Mouse (Mus musculus): ENCODE data around the gene Fam126a.

Gene Fam126a

DNA sequence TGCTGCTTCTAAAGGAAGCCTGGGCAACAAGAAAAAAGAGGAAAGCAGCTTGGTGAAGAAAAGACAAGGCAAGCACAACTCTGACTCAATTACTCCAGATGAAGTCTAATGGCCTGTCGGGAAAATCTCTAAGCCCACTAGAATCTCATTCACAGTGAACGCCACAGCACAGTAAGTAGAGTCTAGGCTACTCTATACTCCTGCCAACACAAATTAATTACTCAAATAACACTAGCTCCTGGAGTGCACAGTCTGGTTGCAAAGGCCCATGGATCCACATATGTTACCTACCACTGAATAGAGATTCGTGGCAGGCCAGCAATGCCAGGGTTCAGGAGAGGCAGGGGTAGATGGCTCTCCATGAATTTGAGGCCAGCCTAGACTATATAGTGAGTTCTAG is 40.5 kb downstream of the Fam126a start:
- DNase-seq = no peak

DNA sequence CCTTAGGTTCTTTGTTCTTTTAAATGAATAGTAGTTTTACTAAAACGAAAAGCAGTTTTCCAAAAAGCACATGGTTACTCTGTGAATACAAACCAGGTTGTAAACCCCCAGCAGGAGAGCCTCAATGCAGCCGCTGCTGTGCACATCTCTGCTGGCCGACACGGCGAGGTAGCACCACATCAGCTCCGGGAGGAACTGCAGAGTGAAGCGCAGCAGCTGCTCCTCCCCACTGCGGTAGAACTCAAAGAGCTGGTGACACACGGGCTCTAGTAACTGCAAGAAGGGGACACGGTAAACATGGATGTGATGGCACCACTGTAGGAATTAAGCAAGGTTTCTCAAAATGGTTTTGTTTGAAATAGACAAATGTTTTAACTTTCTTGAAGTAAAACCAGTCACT is 42.7 kb downstream of the Fam126a start:
- no peak for DNase-seq

DNA sequence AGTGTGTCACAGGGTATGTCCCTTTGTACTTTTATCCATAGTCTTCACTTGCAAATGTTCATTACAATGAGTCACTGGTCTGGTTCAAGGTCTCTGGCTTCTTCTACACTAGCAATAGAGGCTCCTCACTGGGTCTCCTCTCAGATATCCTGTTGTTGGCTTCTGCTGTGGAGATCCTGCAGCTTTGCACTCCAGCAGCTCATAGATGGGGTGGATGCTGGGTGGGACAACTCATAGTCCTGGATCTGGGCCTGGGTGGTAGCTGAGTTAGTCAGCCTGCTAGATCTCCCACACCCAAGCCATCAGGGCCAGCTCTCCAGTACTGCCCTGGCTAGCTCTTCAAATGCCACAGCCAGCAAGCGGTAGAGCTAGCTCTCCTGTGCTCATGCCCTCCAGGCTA is 48.4 kb downstream of the Fam126a start:
- DNase-seq = no peak

DNA sequence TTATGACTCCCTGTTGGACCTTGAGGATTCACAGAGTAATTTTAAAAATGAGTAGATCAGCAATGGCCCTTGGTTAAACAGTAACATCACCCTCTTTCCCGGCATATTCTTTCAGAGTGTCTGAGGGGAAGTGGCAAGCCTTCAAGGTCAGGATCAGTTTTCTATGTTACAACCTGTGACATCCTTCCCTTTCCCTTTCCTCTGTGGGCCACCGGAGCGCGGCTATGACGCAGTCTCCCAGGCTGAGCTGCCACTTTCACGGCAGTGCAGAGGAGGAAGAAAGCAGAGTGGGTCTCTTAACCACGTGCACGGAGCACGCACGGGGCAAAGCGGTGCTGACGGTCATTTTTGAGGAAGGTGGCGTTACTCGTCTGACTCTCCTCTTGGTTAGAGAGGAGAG is 52.0 kb downstream of the Fam126a start:
- DNase-seq = peak; percentile 44 to 47

DNA sequence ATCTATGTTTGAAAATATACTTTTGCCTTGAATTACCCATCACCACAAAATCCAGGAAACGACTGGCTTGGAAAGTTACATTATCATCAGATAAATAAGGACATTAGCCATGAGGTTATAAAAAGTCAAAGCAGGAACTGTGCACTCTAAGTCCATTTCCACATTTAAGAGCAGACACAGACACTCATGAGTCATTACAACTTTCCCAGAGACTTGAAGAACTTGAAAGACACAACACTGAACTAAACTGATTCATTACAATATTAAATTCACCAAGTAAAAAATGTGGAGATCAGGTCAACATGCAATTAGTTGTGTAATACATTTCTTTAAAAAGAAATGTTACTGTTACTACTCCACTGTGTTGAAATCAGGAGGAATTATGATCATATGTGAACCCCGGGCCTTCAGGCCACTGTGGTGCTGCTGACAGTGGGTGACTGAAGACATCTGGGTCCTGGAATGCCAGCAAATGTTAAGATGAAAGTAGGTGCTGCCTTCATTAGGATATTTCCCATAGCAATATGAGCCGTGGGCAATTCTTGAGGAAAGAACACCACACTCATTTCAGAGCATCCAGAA is 55.4 kb downstream of the Fam126a start:
- DNase-seq = peak; percentile 11 to 26

DNA sequence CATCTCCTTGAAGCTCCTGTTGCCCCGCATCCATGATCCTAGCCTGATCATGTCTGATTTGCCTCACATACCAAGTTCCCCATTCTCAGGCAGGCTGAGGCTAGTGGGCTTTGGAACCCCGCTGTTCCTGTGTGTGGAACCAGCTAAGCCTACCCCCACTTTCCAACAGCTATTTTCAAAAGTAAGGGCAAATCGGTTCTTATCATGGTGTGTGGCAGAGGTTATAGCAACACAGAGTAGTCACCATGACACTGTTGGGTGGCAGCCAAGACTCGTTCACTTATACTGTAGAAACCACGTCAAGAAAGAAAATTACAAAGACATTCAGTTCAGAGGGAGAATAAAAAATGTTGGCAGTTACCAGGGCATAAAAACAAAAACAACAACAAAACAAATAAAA is 62.8 kb downstream of the Fam126a start:
- peak in 1 of 2 experiments; percentile 23 for DNase-seq

DNA sequence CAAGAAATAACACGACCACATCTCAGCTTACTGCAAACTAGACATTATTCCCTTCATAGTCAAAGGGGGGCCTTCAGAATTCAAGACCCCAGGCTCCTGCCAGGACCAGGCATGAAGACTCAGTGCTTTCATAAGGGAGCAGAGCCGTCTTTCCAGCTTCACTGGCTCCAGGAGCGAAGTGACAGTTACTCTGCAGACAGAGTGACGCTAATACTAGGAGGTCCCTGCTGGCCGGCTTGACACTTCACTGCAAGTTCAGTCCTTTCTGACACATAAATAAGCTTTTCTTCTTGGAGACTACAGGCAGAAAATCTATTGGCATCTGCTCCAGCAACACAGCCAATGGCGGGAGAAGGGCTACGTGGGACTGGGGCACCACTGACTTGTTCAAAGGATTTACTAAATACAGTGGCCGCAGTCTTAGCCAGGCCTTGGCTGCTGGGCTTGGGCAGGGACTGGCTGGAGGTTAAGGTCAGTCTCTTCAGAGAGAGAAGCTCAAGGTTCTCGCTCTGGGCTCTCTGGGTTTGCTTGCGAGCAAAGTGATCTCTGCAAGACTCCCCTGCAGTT is 65.8 kb downstream of the Fam126a start:
- DNase-seq = no peak

DNA sequence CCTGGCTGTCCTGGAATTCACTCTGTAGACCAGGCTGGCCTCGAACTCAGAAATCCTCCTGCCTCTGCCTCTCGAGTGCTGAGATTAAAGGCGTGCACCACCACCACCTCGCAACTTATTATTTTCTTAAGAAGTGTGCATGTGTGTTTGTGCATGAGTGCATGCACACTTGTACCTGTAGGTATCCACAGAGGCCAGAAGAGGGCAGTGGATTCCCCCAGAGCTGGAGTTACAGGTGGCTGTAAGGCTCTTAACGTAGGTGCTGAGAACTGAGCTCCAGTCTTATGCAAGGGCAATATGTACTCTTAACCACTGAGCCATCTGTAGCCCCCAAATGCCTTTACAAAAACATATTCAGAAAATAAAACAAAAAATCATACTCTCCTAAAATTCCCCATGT is 77.4 kb downstream of the Fam126a start:
- DNase-seq = no peak

DNA sequence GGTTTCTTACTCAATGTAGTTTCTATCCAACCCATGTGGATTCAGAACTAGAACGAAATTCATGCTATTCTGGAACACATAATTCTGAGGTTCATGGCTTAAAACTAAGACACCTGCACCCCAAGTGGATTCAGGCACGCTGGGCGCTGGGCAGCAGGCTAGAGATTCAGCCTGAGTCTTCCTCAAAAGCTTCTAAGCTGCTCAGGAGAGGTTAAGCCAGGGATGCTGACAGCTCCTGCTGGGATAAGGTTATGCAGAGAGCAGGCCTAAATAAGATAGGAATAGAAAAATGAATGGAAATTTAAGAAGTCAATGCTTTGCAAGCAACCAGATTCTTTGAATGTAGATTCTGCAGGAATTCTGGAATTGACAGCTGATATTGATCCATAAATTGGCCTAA is 82.4 kb downstream of the Fam126a start:
- DNase-seq = no peak

DNA sequence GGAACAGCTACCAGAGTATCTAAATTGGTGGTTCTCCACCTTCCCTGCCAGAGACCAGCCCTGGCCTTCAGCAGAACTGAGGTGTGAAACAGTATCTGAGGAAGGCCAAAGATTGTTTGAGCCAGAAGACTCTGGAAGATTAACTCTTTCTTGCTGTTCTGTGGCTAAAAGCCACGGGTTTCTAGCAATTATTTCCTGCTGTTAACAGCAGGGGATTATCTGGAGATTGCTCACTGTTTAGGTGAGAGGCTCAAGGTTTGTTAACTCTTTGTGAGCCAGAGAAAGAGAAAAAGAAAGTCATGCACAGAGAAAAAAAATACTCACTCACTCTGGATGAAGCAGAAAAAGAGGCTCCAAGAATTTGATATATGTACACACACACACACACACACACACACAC is 85.4 kb downstream of the Fam126a start:
- DNase-seq = no peak

DNA sequence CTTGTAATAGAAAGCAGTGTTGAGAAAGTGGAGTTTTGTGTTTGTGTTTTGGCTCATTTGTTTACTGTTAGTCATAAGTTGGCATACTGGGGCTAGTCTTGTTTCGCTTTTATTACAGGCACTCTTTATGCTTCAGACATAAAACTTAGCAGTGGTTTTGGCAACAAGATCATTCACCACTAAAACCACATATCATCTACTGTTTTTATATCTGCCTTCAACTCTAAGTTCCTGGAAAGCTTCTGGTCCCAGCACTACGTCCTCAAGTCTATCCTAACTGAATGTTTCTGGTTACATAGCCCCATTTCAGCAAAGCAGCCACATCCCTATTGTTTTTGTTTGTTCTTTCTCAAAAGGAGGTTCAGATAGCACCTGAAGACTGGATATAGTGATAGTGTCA is 87.0 kb downstream of the Fam126a start:
- no peak for DNase-seq

DNA sequence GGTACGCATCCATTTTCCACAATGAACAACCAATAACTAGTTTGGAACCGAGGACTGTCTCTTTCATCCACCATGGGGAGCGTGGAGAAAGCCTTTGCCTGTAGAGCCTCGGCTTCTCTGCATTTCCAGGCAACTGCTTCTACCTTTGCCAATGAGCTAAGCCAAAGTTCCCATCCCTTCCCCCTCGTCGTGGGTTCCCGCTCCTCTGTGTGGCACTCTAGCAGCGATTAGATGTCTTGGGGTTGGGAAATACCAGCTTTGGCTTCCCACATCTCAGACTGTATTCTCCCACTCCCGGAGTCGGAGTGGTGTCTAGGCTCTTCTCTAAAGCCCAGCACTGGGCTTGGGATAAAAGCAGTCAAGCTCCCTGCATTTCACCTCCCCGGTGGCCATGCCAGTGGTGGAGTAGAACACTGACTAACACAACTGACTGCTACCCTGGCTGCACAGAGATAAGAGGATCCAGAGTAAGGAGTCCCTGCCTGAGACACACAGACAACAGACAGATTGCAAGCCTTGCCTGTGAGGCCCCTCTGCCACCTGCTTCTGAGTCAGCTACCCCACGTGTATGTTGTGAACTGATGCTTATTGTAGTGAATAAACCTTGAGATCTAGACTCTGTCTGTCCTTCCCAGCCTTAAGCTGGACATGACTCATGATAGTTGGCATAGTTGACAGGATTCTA is 106.9 kb downstream of the Fam126a start:
- no peak for DNase-seq

DNA sequence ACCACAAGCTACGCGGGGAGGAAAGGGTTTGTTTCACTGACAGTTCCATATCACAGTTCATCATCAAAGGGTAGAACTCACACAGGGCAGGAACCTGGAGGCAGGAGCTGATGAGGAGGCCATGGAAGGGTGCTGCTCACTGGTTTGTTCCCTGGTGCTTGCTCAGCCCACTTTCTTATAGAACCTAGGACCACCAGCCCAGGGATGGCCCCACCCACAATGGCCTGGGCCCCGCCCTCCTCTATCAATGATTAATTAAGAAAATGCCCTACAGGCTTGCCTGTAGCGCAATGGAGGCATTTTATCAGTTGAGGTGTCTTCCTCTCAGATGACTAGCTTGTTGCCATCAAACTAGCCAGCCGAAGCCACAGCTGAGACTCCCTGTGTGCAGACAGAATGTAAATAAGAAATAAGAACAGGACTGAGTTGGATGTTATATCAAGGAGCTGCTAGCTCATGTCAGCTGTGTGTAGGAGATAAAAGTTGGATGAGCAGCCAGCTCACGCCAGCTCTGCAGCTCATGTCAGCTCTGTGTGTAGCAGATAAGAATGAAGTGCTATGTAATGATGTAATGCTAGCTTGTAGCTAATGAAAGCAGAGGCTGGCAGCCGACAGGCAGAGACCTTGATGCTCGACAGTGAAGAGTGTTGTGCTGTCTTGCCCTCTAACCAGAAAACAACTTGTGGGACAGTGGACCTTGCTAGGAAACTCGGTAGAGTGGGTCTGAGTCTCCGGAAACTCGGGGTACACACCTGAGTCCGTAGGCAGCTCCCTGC is 107.8 kb downstream of the Fam126a start:
- no peak for DNase-seq

DNA sequence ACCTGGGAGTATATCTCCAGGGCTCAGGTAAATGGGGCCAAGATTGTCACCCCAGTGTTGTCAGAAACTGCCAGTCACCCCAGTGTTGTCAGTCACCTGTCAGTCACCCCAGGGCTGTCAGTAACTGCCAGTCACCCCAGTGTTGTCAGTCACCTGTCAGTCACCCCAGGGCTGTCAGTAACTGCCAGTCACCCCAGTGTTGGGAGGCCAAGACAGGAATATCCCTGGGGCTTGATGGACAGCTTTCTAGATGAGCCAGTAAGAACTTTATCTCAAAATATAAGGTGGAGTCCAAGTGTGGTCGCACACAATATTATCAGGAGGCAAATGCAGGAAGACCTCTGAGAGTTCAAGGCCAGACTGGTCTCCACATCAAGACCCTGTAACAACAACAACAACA is 109.2 kb downstream of the Fam126a start:
- no peak for DNase-seq

DNA sequence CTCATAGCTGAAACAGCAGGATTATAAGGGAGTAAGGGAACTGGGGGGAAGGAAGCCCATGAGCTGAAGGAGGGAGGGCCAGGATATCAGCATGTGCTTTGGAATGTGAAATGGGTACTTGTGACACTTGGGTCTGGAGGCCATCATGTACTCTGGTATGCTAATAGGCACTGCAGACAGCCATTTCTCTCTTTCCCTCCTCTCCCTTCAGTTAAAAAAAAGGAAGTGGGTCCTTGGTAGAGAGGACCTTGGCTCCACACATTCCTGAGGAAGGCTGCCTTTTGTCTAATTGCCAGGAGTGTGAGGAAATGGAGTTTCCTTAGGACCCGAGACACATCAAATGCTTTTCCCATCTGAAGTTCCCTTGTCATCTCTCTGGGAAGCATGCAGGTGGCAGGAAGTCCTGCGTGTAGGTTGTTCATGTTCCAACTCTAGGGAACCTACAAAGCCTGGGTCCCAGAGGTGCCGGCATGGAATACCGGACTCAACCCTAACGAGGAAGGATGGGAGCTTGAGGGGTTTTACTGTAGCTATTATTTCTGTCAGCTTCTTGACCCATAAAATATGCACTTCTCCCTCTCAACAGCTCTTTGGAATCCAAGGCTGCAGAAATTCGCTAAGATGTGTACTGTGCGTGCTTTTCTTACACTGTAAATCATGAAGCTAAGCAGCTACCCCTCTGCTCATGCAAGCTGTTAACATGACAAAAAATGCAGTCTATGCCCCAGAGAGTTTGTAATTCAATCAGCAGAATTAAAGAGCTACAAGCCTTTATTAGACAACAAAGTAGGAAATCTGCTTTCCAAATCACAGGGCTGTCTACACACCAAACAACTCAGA is 110.4 kb downstream of the Fam126a start:
- peak in 1 of 2 experiments; percentile 13 for DNase-seq

DNA sequence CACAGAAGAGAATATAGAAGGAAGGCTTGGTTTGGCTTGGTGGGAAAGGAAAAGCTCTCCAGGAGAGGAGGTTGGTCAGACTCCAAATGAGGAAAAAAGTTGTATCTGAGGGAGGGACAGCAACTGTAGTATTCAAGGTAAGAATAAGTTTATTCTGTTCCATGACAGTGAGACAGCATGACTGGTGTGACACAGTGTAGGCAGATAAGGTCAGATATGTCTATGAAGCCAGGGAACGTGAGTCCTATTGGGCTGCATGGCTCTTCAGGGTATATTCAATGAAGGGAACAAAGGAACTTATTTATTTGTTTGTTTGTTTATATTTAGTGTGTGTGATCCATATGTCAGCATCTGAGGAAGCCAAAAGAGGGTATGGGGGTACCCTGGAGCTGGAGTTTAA is 113.2 kb downstream of the Fam126a start:
- DNase-seq = no peak

DNA sequence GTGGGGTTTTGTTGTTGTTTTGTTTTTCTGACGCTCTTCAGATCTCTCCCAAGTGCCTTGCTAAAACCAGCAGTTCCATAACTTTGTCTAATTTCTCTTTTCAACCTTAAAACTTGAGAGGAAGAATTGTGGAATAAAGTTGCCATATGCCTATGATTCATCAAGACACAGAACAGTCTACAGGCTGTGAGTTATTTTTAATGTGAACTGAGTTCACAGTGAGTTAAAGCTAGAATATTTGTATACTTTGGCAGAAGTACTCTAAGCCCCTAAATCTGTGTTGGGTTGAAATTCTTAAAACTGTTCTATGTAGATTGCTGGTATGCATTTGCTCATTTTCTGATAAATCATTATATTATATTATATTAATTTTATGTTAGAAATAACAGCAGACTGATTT is 118.9 kb downstream of the Fam126a start:
- DNase-seq = no peak

DNA sequence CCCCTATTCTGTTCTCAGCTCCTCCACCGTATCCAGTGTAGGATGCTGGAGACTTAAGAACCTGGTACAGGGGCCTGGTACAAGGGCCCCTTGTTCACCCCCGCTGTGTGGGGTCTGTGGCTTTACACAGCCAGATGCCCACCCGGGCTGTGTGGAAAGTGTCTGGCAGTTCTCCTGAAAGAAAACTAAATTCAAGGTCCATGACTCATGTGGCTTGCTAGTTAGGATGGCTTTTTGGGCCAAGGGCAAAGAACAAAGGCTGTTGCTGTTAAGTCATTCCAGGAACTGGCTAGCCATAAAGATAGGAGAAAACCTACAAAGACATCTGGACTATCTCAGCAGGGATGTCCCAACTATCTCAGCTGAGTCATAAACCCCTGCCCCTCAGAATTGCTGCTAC is 121.2 kb downstream of the Fam126a start:
- no peak for DNase-seq

DNA sequence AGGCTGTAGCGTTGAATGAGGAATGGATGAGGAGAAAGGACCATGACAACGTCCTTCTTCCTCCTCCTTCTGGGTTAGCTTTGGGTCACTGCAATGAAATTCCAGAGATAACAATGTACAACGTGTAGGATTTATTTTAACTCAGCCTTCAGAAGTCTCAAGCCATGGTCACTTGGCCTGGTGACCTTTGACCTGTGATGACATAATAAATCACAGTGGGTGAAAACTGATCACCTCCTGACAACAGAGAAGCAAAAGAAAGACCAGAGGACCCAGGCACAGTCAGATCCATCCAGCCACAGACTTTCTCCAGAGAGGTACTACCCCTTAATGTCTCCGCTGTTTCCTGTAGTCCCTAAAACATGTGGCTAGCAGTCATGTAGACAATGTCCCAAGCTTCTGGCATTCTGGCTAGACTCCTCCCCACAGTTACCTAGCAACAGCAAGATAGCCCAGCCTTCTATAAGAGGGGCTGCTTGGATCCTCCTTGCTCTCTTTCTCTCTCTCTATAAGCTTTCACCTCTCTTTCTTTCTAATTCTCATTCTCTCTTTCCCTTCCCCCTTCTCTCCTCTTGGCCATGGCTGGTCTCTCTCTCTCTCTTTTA is 121.9 kb downstream of the Fam126a start:
- peak in 1 of 2 experiments; percentile 5 for DNase-seq

DNA sequence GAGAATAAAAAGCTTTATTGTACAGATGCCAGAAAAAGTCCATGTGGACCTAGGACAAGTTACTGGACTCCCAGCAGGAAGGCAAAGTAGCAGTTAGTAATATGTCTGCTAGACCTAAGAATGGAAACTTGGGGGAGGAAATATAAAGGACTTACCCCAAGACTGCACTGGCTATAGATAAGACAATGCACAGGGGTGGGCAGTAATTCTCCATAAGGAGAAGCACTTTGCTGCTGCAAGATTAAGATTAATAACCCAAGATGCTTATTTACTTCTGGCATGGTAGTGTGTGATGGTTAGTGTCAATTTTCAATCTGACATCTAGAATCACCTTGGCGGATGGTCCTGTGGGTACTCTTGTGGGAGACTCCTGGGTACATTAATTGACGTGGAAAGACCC is 128.3 kb downstream of the Fam126a start:
- DNase-seq = no peak

DNA sequence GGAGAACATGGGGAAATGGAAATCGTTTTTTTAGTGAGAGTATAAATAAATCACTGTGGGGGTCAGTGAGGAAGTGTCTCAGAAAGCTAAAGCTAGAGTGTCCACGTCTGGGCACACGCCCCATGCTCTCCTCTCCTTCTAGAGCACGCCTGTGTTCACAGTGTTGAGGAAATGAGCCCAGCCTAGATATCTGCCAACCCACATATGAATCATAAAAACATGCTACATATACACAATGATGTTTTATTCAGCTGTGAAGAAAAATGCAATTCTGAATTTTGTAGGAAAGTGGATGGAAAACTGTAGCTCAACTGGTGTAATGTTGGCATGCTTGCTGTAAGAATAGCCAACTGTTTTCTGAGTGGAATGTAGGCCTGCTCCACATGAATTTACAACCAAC is 130.3 kb downstream of the Fam126a start:
- no peak for DNase-seq

Measured in kidney, postnatal 36 days (tissue).